Mouse (Mus musculus) stomach, postnatal 0 days (tissue): ENCODE results near the gene Ptprf. TPM values are rescaled to one million over a fixed set of nuclear protein-coding genes. Genes with fewer than 3 reads are reported as not detected.

ENCODE experiments used
- ATAC-seq: fragments of 200-750 bp; cut with Nextera tagmentation; 2 replicates; pipeline ENCODE4 v1.8.0; 2017; ENCODE audit not compliant: low FRiP score, low TSS enrichment
- DNase-seq: peaks from one replicate; pipeline ENCODE4 v3.0.0-alpha.2; 2016; ENCODE audit warnings: low spot score
- H3K27ac ChIP-seq: fragments of 300-500 bp; sonication (generic); replicated peaks from 2 replicates; pipeline ENCODE4 v1.5.1; 2014; ENCODE audit warnings: mild to moderate bottlenecking, control low read depth
- H3K27me3 ChIP-seq: fragments of 300-500 bp; sonication (generic); 2 replicates; pipeline ENCODE4 v1.6.1; 2014; ENCODE audit warnings: low read length; ENCODE audit not compliant: control insufficient read depth, insufficient read depth
- H3K36me3 ChIP-seq: fragments of 300-500 bp; sonication (generic); 2 replicates; pipeline ENCODE4 v1.6.1; 2014; ENCODE audit warnings: low read length, mixed read lengths; ENCODE audit not compliant: control insufficient read depth, insufficient read depth
- H3K4me1 ChIP-seq: fragments of 300-500 bp; sonication (generic); replicated peaks from 2 replicates; pipeline ENCODE4 v1.6.1; 2014; ENCODE audit warnings: antibody characterized with exemption; ENCODE audit not compliant: control insufficient read depth, insufficient read depth
- H3K4me2 ChIP-seq: fragments of 300-500 bp; sonication (generic); replicated peaks from 2 replicates; pipeline ENCODE4 v1.6.1; 2014; ENCODE audit warnings: low read depth, mild to moderate bottlenecking, control low read depth, moderate library complexity
- H3K4me3 ChIP-seq: fragments of 300-500 bp; sonication (generic); 2 replicates; pipeline ENCODE4 v1.5.1; 2014; ENCODE audit warnings: low read depth, low read length, control low read depth
- H3K9ac ChIP-seq: fragments of 300-500 bp; sonication (generic); 2 replicates; pipeline ENCODE4 v1.6.1; 2014; ENCODE audit warnings: mild to moderate bottlenecking, low read length, control low read depth, mixed read lengths
- H3K9me3 ChIP-seq: fragments of 300-500 bp; sonication (generic); 2 replicates; pipeline ENCODE4 v1.6.1; 2016; ENCODE audit warnings: low read length; ENCODE audit not compliant: control insufficient read depth
- CTCF ChIP-seq: IDR thresholded peaks from 2 replicates; pipeline ENCODE4 v1.5.1; 2016; ENCODE audit warnings: antibody characterized with exemption, low read depth, mild to moderate bottlenecking, moderate library complexity
- EP300 ChIP-seq: optimal IDR thresholded peaks from 2 replicates; pipeline ENCODE3; 2016; ENCODE audit warnings: antibody characterized with exemption
- WGBS: fragments of 180-500 bp; shearing (Covaris S2); extraction: QIAGEN DNeasy Blood & Tissue Kit; methylation state at CpG from one replicate; pipeline ENCODE4 v1.1.7; 2014; 5-methylcytosine and 5-hydroxymethylcytosine counted together
- polyA plus RNA-seq: library from polyadenylated mRNA; unstranded; fragments of >200 nt; fragmentation: Nextera tagmentation; extraction: Ambion mirVana; gene quantifications from 2 replicates; pipeline ENCODE4 v1.2.1, GENCODE M21; 2015

Ptprf gene
- polyA plus RNA-seq, 1 experiment from 2014 or later = 30.1 TPM

- H3K9me3 ChIP-seq = no peaks in the 10 kb centered on the region
- DNase-seq (peak; percentile 76), ATAC-seq (peak; percentile 34)
- WGBS = under 1% methylated on average over 54 of the region's 84 CpGs
- H3K36me3 ChIP-seq = no peaks in the 10 kb centered on the region
- H3K9ac ChIP-seq = peak overlapping the region; percentile 90
- H3K4me2 ChIP-seq = peak overlapping the region; percentile 89
- peak overlapping the region; percentile 92 for H3K27ac ChIP-seq
- no peak; the same call in 1 of the 2 replicates for TF ChIP-seq CTCF
- no peak for TF ChIP-seq EP300
- no peaks in the 10 kb centered on the region for H3K27me3 ChIP-seq
- H3K4me1 ChIP-seq = peaks cover 2% of the 10 kb centered on the region; the same call in 1 of the 2 replicates
- peak overlapping the region; percentile 85 for H3K4me3 ChIP-seq
These were observed 682 bp downstream of the Ptprf start for GRCm38 (mm10) chr4:118290416-118291030.

- ATAC-seq = peak; percentile 3; the same call in 1 of the 2 replicates
- Histone ChIP-seq H3K9ac (peak overlapping the region; percentile 90), H3K4me2 (peak overlapping the region; percentile 89), H3K27me3 (no peaks in the 10 kb centered on the region), H3K36me3 (no peaks in the 10 kb centered on the region), H3K4me1 (peaks cover 2% of the 10 kb centered on the region; the same call in 1 of the 2 replicates), H3K9me3 (no peaks in the 10 kb centered on the region), H3K27ac (peak overlapping the region; percentile 92), H3K4me3 (peak overlapping the region; percentile 85)
- DNase-seq = no peak
- 2% methylated on average over 12 of the region's 12 CpGs for WGBS
- no peak for TF ChIP-seq CTCF
- TF ChIP-seq EP300 = no peak
These were observed 1.2 kb downstream of the Ptprf start for GRCm38 (mm10) chr4:118289960-118290415.

GRCm38 (mm10) chr4:118289266-118289665 lies 1.9 kb downstream of the Ptprf start:
- Histone ChIP-seq H3K27ac (peak overlapping the region; percentile 9; the same call in 1 of the 2 replicates), H3K4me1 (peaks cover 2% of the 10 kb centered on the region; the same call in 1 of the 2 replicates), H3K9me3 (no peaks in the 10 kb centered on the region), H3K9ac (peak overlapping the region; percentile 90; the same call in 1 of the 2 replicates), H3K36me3 (no peaks in the 10 kb centered on the region), H3K4me3 (peak overlapping the region; percentile 85), H3K4me2 (peak overlapping the region; percentile 89), H3K27me3 (no peaks in the 10 kb centered on the region)
- TF ChIP-seq CTCF (no peak), EP300 (no peak)
- DNase-seq = no peak
- ATAC-seq = peak; percentile 14; the same call in 1 of the 2 replicates
- 33% methylated on average over 5 of the region's 5 CpGs for WGBS

- WGBS = 55% methylated on average over 6 of the region's 6 CpGs
These were observed 2.7 kb downstream of the Ptprf start for GRCm38 (mm10) chr4:118288531-118288930.

GRCm38 (mm10) chr4:118286202-118286601 lies 5.0 kb downstream of the Ptprf start:
- peak overlapping the region; percentile 23; the same call in 1 of the 2 replicates for H3K9ac ChIP-seq
- H3K4me3 ChIP-seq = no peak overlapping the region
- no peak for TF ChIP-seq CTCF
- no peak for TF ChIP-seq EP300
- no peaks in the 10 kb centered on the region for H3K9me3 ChIP-seq
- H3K4me1 ChIP-seq = no peaks in the 10 kb centered on the region
- no peak overlapping the region for H3K4me2 ChIP-seq
- no peaks in the 10 kb centered on the region for H3K36me3 ChIP-seq
- H3K27ac ChIP-seq = peak overlapping the region; percentile 45
- ATAC-seq (no peak), DNase-seq (peak; percentile 62)
- no peaks in the 10 kb centered on the region for H3K27me3 ChIP-seq
- 48% methylated on average over 5 of the region's 5 CpGs for WGBS

More at GRCm38 (mm10) chr4:118288531-118288930, 2.7 kb downstream of the Ptprf start:
- Histone ChIP-seq H3K4me2 (peak overlapping the region; percentile 89; the same call in 1 of the 2 replicates), H3K27ac (no peak overlapping the region), H3K4me3 (no peak overlapping the region; the same call in 1 of the 2 replicates), H3K4me1 (peaks cover 2% of the 10 kb centered on the region; the same call in 1 of the 2 replicates), H3K27me3 (no peaks in the 10 kb centered on the region), H3K9me3 (no peaks in the 10 kb centered on the region), H3K36me3 (no peaks in the 10 kb centered on the region), H3K9ac (peak overlapping the region; percentile 90; the same call in 1 of the 2 replicates)
- no peak for ATAC-seq
- TF ChIP-seq CTCF (no peak), EP300 (no peak)
- DNase-seq = no peak

- no peak for TF ChIP-seq EP300
These were observed 9.0 kb downstream of the Ptprf start for GRCm38 (mm10) chr4:118282182-118282562.

More at GRCm38 (mm10) chr4:118282182-118282562, 9.0 kb downstream of the Ptprf start:
- WGBS = 35% methylated on average over 1 of the region's 1 CpGs
- no peak for ATAC-seq
- H3K36me3 ChIP-seq = no peaks in the 10 kb centered on the region
- no peak for DNase-seq
- H3K9me3 ChIP-seq = no peaks in the 10 kb centered on the region
- no peaks in the 10 kb centered on the region for H3K27me3 ChIP-seq
- H3K27ac ChIP-seq = no peak overlapping the region
- no peak overlapping the region for H3K4me3 ChIP-seq
- peaks cover 2% of the 10 kb centered on the region; the same call in 1 of the 2 replicates for H3K4me1 ChIP-seq
- no peak overlapping the region for H3K4me2 ChIP-seq
- no peak overlapping the region for H3K9ac ChIP-seq
